13 mouse cellular contexts compared by ENCODE assay signal in the genomic region with DNA sequence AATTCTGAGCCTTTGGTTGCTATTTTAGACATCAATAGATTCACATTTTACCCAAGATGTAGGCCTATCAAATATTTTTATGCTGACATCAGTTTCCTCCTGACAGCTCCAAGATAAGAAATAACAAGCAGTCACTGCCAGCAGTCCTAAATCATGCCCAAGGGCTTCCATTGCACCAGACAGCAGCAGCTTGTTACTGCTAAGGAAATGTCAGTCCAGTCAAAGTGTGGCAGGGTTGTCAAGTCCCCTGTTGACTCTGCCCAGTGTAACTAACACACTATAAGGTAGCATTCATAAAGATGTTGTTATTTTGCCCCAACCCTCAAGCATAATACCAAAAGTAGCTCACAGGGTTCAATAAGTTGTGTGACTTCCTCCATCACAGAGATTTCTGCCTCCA.
"Had no signal": no experiment of that assay in that cellular context is flagged by ENCODE, and none has a peak within 500 bp of the region (broad histone marks: within the 10 kb centered on the region; RNA-seq: fewer than 3 reads in every experiment).

No protein-coding gene starts in this region.

- H3K4me1 ChIP-seq: liver, embryonic 13.5 days; lung, embryonic 15.5 days had no signal

- H3K4me2 ChIP-seq: limb, embryonic 12.5 days; liver, embryonic 13.5 days; lung, embryonic 15.5 days; neural tube, embryonic 15.5 days had no signal

- H3K4me3 ChIP-seq: limb, embryonic 12.5 days; liver, embryonic 13.5 days; lung, embryonic 15.5 days; myocyte; neural tube, embryonic 15.5 days had no signal

- H3K27ac ChIP-seq: limb, embryonic 12.5 days; liver, embryonic 13.5 days; lung, embryonic 15.5 days; neural tube, embryonic 15.5 days had no signal

- H3K9ac ChIP-seq: limb, embryonic 12.5 days; liver, embryonic 13.5 days; liver, postnatal 0 days; lung, embryonic 15.5 days; neural tube, embryonic 15.5 days had no signal

- H3K36me3 ChIP-seq: limb, embryonic 12.5 days; liver, embryonic 13.5 days; lung, embryonic 15.5 days; neural tube, embryonic 15.5 days had no signal

- H3K27me3 ChIP-seq: limb, embryonic 12.5 days; liver, embryonic 13.5 days; lung, embryonic 15.5 days; neural tube, embryonic 15.5 days had no signal

- DNase-seq: kidney, adult 2 months; kidney, postnatal 36 days; liver; liver, embryonic 13.5 days; liver, postnatal 0 days; lung, postnatal 14 days; right cerebral cortex, adult 18-20 months; right cerebral cortex, postnatal 25 days; thymus, postnatal 36 days had no signal

- H3K9me3 ChIP-seq: limb, embryonic 12.5 days; liver, embryonic 13.5 days; lung, embryonic 15.5 days; neural tube, embryonic 15.5 days had no signal

- ATAC-seq: liver, postnatal 0 days had no signal
